Mouse (Mus musculus): ENCODE results near the gene Slc9a9.

DNA sequence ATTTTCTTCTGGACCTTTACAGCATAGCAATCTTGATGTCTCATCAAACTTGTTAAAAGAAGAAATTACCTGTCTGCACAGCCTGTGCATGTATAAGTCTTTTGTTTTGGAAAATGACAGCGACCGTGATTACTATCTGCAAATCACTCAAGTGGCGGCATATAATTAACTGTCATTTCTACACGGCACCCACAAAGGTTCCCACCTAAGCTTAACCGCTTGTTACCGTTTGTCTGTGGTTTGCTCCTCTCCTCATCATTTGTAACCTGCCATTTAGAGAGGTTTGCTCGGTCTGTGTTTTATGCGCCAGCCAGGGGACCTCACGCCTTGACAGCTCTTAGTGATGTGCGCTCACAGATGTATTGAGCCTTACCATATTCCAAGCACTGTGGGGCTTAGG is 48.9 kb upstream of the Slc9a9 start:
- no peak for TF ChIP-seq CTCF (IDR thresholded peaks at IDR 0.05; ENCODE audit: insufficient read depth, low read length)
- TF ChIP-seq POLR2A (IDR thresholded peaks at IDR 0.05; ENCODE audit: borderline replicate concordance, extremely low read depth, low read depth, low read length) = no peak
